Mouse (Mus musculus): ENCODE measurements at regions not wholly inside any gene's neighbourhood (a gene's known extent, or its start where the extent isn't known, plus 50 kb on each side); places are given as distances from the start of the nearest gene placed in this dataset.

DNA sequence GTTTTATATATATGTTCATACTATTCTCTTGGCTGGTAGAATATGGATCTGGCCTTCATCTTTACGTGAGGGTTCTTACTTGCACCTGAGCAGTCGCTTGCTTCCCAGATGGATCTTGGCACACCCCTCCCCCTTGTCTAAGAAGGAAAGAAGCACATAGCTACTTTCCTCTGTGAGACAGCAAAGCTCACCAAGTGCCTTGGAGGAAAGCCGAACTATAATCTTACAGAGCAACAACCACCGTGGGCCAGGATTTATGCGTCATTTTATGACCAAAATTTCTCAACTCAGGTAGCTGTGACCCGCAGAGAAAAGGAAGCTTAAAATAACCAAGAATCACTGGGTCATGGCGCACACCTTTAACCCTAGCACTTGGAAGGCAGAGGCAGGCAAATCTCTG, 73.0 kb upstream of the Tspan2 start:
- DNase-seq (ENCODE audit: low spot score in 2 of 2): no peak

DNA sequence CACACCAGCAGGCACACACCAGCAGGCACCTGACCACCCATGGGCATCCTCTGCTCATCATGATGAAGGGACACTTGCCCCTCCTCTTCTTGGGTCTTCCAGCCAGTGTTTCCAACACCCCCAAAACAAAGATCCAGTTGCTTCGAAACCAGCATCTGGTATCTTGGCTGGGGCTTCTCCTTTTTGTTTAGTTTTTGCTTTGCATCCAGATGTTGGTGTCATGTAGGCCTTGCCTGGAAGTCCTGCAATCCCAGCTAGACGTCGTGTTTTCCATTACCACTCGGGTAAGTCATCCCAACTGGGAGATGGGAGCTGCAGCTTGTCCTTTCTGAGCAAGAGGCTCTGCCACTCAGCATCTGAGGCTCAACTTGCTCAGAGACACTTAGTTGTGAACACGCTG, 70.6 kb upstream of the Tspan2 start:
- DNase-seq (ENCODE audit: low spot score in 2 of 2): no peak

DNA sequence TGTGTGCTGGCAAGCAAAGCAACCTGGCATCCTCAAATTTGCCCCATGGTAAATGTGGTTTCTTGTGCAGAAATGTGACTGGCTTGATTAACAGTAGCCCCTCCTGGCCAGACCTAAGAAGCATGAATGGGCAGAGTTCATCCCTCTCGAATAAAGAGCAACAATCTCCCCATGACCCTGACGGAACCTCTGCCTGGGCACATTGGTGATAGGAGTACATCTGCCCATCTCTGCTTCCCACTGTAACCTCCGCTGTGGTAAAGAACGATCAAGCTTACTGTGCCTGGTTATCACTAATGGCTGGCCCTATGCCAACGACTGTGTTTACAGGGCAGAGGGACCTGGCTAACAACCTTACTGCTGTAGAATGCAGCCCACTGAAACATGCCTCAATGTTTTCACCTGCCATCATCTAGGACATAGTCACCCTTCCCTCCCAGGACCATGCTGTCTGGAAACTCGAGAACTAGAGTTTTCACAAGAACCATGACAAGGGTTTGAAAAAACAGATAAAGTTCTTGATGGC, 69.6 kb upstream of the Tspan2 start:
- no peak for DNase-seq (ENCODE audit: low spot score in 2 of 2)

DNA sequence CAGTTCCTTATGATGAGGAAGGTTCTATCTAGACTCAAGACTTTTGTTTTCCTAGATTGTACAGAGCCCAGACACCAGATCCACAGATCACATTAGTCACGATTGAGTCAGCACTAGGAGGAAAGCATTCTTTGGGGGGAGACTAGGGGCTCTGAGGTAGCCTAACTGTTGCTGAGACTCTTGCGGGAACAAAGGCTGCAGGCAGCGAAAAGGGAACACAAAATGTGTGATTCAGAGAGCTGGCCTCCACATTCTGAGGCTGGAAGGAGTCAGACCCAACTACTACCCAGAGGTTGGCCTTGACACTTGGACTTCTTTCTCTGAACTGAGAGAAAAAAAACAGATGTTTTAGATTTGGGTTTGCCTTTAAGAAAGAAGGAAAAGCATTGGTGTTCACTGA, 66.5 kb upstream of the Tspan2 start:
- no peak for DNase-seq (ENCODE audit: low spot score in 2 of 2)

DNA sequence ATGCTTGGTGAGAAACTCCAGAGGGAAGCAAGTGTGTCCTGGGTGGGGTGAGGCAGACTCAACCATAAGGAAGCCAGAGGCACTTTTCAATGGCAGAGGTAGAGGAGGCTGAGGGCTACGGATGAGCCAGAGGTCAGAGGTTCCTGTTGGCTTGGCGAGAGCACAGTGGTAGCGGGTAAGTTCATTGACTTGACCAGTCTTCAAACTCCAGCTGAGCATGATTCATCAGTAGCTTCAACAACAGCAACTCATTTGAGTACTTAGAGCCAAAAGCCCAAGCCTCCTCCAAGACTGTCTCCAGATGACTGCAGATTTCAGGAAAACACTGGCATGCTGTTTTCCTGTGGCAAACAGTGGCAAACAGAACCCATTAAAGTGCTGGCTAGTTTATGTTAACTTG, 65.8 kb upstream of the Tspan2 start:
- no peak for DNase-seq (ENCODE audit: low spot score in 2 of 2)

DNA sequence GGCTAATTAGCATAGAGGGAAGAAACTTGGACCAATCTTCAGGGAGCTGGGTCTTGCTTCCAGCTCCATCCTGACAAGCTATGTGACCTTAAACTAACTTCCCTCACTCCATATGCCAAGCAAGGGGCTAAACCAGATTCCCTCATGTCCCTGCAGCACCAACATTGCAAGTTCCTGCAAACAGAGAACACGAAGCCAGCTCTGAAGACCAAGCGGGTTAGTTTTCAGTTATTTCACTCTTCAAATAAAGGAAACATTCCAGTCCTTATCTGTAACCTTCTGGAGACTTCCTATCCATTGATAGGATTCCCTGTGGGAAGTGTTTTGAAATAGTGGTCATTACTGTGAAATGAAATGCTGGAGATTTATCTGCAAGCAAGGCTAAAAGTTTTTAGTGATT, 64.4 kb upstream of the Tspan2 start:
- no peak for DNase-seq (ENCODE audit: low spot score in 2 of 2)

DNA sequence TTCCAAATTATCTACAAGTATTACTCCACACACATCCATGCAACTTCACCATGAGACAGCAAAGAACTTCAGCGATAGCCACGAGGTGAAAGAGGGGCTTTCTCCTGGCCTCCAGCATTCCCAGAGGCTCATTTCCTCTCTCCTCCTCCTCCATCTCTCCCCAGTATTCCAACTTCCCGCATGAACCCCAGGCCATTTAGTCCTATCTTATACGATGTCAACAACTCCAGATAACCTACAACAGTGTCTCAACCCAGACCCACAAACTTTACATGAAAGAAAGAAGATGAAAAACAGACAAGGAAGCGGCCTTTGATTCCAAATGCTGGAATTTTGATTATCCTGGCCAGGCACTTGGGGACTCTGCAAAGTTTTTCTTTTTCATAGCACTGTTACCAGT, 63.8 kb upstream of the Tspan2 start:
- DNase-seq (ENCODE audit: low spot score in 2 of 2): no peak

DNA sequence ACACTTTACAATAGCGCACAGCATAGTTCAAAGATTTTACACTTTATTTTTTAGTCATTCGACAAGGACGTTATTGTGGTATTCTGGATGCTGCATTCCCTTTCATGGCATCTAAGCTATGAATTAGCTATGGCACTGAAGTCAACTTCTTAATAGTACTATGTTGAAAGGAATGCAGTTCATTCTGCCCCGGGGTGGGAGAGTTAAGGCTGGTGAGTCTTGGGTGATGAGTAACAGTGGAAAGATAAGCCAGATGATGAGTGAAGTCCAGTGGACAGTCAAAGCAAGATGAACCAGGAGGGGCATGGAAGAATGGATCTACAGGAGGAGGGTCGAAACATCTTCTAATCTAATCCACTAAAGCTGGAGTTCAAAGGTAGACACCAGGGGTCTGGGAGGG, 63.4 kb upstream of the Tspan2 start:
- no peak for DNase-seq (ENCODE audit: low spot score in 2 of 2)

DNA sequence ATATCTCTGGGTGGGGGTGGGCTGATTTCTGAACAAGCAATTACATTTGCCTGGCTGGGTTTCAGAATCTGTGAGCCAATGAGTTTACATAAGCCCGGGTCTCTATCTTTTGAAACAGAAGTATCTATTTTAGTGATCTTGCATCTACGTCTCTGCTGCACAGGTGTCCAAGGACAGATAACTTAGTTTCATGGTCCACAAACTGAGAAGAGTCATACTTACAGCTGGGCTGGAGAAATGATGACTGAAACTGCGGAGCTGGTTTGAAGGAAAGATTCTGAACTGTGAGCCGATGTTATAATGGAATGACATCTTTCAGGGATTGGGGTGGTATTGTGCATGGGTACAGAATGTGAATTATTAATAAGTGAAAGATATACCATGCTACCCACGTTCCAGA, 60.8 kb upstream of the Tspan2 start:
- no peak for DNase-seq (ENCODE audit: low spot score in 2 of 2)

DNA sequence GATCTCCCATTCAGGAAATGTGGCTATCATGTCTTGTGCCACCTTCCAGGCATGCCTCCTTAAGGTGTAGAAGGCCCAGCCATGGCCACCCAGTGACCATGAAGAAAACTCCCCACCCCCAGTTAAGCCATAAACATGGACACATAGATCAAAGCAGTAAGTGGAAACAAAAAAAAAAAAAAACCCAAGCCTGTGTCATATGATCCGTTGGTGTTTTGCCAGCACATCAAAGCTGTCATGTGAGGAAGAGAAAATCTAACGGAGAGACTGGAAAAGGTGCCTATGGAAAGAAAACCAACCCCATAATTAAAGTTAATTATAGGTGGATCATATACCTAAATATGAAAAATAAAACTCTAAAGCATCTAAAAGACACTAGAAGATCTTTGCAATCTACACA, 60.3 kb upstream of the Tspan2 start:
- DNase-seq (ENCODE audit: low spot score in 2 of 2): no peak

DNA sequence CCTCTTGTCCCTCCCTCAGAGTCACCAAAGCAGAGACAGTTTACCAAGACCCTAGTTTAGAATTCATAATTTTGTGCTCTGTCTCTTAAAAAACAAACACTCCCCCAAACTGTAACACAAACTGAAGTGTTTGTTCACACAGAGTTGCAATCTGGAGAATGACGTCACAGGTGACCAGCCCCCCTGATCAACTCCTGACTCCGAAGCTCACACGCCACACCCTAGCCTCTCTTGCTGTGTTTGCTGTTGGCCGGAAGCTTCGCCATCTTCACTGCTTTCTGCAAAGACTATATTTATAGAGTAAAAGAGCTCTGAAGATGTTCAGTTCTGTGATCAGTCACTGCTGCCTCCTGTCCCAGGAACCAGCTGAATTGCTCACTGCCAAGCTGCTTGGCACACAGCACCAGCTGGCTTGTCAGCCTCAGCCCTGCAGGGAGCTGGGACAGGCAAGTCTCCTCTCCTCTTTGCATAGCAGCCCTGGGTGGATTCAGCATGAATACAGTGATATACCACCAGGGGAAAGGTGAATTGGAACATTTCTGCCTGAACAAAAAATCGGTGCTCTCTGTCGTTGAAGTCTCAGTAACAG, 57.3 kb upstream of the Tspan2 start:
- peak; percentile 48 to 61 for DNase-seq (ENCODE audit: low spot score in 2 of 2)

DNA sequence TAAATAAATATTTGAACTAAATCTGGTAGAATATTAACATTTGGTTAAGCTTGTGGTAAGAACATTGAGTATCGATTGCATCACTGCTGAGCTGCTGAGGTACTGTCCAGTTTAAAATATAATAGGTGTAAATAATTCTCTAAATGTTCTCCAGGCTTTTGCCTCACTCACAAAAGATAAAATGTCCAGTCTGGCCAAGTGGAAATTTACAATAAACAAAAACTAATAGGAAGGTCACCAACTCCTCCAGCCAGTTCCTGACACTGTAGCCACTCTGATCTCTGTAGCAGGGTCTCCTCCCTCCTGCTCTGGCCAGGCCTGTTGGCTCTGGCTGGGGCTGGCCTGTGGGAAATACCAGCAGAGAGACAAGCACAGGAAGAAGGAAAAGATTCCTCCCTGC, 55.8 kb upstream of the Tspan2 start:
- no peak for DNase-seq (ENCODE audit: low spot score in 2 of 2)

DNA sequence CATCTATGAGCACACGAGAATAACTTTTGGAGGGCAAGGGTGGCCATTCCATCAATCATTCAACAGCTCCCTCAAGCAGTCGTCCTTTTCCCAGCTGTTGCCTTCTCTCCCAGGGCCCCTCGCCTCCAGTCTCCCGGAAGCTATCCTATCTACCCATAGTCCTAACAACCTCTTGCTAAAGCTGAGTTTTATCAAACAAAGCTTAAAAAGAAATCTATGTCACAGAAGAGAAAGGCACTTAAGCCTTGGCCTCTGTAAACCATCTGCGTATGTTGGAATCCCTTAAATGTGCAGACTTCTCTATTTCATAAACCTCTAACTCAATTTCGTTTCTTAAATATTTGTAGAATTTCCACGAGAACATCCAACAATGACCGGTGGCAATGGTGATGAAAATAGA, 51.9 kb upstream of the Tspan2 start:
- DNase-seq (ENCODE audit: low spot score in 2 of 2): no peak

DNA sequence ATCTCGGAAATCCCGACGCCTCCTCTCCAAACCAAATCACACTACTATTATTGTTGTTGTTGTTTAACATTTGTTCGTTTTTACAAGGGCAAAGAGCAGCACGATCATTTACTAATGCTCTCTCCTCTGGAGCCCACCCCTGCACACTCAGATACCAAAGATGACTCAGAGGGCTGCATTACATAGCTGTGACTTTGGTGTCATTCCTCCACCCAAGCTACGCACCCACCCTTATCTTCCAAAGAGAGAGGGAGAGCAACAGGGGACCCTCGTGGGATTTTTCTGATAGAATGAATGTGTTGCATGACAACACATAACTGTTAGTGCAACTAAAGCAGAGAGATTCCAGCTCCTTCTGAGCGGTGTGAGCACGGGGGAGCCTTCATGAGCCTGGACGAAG, 50.8 kb upstream of the Tspan2 start:
- no peak for DNase-seq (ENCODE audit: low spot score in 2 of 2)
